Mouse (Mus musculus) heart, postnatal 0 days (tissue): ENCODE data around the gene Hlcs.

Source experiments
- CTCF ChIP-seq: IDR thresholded peaks from 2 replicates; pipeline ENCODE4 v1.5.1; 2016; ENCODE audit warnings: antibody characterized with exemption, control low read depth, low read depth
- EP300 ChIP-seq: IDR thresholded peaks from 2 replicates; pipeline ENCODE4 v1.6.1; 2016; ENCODE audit warnings: antibody characterized with exemption, low read depth

- TF ChIP-seq EP300 (no peak), CTCF (no peak)
Observed at GRCm38 (mm10) chr16:94311931-94312330, 1.4 kb downstream of the Hlcs start.
